Mouse (Mus musculus): ENCODE data around the gene F2rl3.
A peak's percentile ranks its signal among the peaks of the same experiment; 100 is the strongest.

Gene F2rl3

DNA sequence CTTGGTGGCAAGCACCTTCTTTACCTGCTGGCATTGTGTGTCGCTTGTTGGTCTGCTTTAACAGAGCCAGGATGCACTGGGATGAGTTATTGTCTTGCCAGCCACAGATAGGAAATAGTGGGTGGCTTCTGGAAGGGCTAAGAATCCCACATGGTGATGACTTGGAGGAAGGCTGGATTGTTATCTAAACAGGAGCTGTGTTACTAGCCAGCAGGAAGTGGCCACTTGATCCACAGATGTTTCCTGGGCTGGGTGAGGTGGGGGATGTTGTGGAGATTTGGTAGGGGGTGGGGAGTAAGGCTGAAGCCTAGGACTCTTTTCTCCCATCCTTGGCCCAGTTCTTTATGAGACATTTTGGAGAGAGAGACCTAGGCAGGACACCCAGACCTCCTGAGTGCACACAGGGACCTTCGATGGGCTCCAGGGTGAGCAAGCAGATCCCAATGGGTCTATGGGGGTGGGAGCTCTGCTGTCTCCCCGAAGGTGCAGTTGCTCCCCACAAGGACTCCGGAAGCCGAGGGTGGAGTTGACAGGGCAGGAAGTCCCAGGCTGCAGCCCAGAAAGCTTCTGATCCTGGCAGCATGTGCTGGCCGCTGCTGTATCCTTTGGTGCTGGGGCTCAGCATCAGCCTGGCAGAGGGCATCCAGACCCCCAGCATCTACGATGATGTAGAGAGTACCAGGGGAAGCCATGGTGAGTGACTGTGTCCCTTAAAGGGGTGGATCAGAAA is at the start of gene F2rl3:
TSS of gene F2rl3 (plus strand) at position 559 of the 730 bp plus-strand sequence.
- DNase-seq = no peak

DNA sequence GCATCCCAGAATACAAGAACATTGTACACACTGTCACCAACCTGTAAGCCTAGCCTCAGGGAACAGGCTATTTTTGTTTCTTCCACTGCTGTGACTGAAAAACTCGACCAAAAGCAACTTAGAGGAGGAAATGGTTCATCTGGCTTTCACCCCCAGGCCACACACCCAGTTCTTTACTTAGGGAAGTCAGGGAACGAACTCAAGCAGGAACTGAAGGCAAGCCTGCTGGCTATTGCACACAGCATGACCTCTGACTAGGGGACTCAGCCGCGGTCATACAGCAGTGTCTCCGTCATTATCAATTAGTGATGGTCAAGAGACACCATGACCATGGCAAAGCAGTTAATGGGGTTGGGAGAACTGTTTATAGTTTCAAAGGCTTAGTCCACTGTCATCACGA is 49.1 kb upstream of the F2rl3 start:
- no peak for DNase-seq

DNA sequence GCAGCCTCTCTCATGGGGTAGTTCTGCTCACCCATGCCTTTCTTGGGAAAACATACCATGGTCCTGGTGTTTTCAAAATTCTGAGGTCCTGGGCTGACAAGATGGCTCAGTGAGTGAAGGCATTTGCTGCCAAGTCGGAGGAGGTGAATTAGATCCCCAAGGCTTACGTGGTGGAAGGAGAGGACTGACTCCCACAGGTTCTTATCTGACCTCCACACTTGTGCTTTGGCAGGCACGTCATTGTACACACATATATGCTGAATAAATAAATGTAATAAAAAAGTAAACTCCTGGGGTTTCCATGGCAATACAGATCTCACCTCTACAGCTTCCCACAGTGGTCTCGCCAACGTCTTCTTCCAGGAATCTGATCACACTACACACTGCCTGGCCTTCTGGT is 45.1 kb upstream of the F2rl3 start:
- DNase-seq = no peak

DNA sequence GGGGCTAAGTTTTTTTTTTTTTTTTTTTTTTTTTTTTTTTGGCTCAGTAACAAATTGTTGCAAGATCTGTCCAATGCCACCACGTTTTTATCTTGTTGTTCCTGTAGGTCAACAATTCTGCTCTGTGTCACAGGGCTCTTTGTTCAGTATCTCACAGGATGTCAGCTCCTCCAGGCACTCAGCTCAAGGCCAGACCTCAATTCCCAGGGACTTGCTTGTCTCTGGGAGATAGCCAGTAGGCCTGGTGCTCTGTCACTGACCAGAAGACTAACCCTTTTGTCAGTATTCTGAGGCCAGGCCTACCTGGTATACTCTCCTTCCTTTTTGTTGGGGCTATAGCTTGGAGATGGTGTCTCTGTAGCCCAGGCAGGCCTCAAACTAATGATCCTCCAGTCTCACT is 41.1 kb upstream of the F2rl3 start:
- no peak for DNase-seq

DNA sequence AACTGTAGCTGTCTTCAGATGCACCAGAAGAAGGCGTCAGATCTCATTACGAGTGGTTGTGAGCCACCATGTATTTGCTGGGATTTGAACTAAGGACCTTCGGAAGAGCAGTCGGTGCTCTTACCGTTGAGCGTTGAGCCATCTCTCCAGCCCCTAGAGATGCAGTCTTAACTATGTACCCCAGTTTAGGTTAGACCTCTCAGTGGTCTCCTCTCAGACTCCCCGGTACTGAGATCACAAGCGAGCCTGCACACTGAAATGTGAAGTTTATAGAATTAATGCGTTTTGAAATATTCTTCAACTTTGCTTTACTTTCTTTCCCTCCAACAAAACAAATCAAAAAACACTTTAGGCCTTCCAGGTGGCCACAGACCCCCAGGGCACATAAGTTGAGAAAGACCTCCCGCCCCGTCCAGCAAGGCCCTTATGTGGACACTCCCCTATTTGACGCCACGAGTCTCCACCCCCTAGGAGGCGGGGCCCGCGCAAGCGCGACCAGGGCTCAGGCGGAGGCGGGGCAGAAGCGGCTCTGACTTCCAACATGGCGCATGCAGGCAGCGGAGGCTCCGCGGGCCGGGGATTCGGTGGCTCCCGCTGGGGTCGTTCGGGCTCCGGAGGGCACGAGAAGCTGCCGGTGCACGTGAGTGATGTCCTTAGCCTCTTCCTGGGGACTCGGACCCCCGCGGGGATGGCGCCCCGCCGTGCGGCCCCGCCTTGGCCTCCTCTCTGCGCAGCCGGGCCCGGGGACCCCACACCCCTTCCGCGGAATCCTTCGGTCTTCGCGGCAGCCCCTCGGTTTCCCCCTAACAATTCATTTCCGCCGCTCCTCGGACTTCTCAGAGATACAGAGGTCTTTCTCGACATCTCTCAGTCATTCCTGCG is 38.7 kb upstream of the F2rl3 start, which contains the start of gene Sin3b:
TSS of gene Sin3b (plus strand) at position 517 of the 882 bp plus-strand sequence.
- DNase-seq = peak; percentile 92 to 98

DNA sequence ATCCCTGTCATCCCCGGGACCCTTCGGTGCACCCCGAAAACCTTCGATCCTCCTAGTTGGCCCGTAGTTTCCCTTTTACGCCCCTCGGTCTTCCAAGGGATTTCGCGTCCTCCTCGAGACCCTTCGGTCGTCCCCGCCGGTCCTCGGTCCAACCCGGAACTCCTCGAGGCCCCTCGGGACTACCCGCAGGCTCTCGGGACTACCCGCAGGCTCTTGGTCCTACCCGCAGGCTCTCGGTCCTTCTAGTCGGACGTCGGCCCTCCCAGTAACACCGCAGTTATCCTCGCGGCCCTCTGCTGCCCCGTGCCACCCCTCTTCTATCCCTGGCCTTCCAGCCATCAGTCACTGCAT is 38.1 kb upstream of the F2rl3 start:
- DNase-seq = peak in 1 of 2 experiments; percentile 13

DNA sequence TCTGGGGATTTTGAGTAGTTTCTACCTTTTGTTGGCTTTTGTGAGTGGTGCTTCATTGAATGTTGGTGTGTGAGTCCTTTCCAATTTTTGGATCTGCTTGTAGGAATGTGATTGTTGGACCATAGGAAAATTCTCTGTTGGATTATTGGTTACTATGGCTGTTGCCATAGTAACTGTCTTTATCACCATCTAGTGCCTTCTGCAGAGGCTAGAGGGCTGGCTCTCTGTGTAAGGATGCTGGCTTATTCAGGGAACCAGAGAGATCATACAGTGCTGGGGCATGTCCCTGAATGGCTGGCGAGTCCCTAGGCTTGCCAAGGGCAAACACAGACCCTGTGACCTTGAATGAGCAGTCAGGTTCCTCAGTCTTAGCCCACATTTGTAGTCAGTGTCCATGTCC is 33.0 kb upstream of the F2rl3 start:
- no peak for DNase-seq

DNA sequence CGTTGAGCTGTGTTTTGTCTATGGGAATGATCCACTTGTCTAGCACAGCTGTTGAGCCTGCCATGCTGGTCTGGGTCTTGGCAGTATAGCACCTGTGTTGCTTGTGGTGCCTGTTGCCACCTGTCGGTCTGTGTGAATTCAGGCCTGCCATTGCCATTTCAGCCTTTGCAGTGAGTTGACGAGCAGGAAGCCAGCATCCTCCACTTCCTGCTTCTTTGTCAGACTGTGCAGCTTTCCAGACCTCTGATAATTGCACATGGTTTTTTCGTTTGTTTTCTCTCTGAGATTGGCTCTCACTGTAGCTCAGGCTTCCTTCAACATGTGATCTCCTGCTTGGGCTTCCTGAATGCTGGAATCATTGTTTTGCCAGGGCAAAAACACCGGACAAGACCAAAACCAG is 26.7 kb upstream of the F2rl3 start:
- no peak for DNase-seq

DNA sequence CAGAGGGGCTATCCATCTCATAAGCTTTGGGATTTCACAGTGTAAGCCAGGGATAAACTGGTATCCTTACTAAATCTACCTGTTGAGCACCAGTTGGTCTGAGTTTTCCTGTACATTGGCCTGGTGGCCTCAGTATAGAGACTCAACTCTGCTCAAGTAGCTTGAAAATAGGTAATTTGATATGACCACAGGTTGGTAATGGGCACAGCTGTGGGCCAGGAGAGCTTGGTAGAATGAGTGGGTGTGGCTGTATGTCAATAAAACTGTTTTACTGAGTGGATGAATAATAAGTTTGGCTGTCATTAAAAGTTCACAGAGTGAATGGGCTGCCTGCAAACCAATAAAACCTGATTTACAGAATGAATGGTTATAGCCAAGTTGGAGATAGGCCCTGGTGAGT is 24.8 kb upstream of the F2rl3 start:
- no peak for DNase-seq

DNA sequence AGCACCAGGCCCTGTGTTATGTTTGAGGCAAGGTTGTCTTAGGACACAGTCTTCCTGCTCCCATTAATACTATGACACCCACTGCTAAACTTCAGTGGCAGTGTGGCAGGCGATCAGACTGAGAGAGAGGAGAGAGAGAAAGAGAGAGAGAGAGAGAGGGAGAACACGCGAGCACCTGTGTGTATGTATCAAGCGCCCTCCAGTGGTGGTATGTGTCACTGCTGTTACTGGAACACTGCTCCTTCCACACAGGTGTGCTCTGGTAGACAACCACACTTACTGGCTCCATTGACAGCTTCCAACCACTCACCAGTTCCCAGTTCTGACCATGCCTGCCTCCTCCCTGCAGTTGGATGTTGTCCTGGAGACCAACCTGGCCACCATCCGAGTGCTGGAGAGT is 15.6 kb upstream of the F2rl3 start:
- DNase-seq = peak in 1 of 2 experiments; percentile 35

DNA sequence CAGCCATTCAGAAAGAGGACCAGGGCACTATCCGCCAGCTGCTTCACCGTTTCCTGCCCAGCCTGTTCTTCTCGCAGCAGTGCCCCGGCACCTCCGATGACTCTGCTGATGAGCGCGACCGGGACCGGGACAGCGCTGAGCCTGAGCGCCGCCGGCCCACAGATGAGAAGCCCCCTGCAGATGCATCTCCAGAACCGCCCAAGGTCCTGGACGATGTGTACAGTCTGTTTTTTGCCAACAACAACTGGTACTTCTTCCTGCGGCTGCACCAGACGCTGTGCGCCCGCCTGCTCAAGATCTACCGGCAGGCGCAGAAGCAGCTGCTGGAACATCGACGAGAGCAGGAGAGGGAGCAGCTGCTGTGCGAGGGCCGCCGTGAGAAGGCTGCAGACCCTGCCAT is 11.8 kb upstream of the F2rl3 start:
- DNase-seq = no peak

DNA sequence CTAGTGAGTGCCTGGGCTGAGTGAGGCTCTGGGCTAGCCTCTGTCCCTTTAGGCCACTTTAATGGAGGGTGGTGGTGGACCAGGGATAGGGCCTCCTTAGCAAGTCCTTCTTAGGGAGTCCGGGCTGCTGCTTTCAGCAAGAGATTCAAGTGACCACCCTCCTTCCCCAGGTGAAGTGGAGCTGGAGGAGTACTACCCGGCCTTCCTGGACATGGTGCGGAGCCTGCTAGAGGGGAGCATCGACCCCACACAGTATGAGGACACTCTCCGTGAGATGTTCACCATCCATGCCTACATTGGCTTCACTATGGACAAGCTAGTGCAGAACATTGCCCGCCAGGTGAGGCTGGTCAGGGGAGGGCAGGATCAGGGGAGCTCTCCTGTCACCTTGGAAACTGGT is 11.4 kb upstream of the F2rl3 start:
- no peak for DNase-seq

DNA sequence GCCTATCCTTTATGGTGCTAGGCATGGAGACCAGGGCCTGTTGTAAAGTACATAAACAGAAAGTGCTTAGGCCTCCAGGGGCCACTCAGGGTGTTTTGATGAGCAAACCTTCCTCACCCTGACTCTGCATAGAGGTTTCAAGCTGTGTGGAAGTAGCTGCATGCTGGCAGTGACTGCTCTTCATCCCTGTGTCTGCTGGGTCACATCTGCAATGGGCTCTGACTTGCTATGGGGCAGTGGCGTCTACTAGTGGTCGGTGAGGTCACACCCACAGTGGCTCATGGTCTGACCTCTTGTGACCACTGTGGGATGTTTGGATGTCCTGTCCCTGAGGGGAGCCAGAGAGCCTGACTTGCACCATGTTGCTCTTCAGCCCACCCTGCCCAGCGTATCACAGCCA is 10.6 kb upstream of the F2rl3 start:
- DNase-seq = no peak

DNA sequence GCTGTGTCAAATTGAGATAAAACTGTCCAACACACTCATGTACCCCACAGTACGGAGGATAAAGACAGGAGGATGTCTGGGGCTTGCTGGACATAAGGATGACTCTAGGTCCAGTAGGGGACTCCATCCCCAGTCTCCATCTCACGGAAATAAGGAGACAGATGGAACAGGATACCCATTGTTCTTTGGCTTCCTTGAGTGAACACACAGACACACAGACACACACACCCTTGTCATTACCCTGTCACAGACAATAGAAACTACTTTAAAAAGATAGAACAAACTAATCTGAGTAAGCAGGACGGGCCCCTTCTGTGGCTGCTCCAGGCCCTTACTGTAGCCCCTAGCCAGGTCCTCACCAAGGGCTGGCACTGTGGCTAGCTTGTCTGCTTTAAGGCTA is 9.4 kb upstream of the F2rl3 start:
- no peak for DNase-seq

DNA sequence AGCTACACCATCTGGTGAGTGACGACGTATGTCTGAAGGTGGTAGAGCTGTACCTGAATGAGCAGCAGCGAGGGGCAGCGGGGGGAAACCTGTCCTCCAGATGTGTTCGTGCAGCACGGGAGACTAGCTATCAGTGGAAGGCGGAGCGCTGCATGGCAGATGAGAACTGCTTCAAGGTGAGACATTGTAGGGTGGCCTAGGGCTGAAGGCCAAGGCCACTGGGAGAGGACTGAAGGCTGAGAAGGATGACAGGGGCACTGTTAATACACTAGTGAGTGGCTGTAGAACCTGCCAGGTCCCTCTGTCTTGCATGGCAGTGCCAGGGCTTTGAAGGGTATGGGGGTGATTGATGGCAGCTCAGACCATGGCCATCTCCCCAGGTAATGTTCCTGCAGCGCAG is 8.5 kb upstream of the F2rl3 start:
- DNase-seq = peak in 1 of 2 experiments; percentile 0

DNA sequence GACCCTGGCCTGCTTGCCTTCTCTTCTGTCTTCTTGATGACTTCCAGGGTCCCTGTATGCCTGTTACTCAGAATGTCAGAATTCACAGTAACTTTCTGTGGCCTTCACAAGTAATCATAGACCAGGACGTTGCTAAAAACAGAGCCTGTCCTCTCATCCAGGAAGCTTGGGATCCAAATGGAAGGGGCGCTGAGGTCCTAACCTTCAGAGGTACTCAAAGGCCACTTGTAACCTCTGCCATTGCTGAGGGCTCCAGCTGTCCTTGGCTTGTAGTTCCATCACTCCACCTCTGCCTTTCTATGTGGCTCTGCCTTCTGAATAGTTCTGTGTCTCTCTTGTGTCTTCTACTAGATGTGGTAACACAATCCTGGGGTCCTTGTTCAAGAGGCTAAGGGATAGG is 7.9 kb upstream of the F2rl3 start:
- DNase-seq = peak in 1 of 2 experiments; percentile 0

DNA sequence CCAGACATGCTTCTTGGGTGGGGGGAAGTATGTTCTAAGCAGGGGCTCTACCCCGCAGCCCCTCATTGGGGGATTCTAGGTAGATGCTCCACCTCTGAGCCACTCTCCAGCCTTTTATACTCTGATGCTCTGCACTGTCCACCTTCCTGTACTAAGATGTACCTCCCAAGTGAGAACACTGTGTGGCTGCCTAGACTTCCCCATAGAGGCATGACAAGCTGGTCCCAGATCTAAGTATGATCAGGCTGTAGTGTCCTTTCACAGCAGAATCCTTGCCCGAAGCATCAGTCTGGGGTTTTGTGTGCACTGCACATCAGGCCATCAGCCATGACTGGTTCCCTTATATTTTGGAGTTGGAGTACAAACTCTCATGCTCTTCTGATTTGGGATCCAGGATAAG is 5.6 kb upstream of the F2rl3 start:
- no peak for DNase-seq

DNA sequence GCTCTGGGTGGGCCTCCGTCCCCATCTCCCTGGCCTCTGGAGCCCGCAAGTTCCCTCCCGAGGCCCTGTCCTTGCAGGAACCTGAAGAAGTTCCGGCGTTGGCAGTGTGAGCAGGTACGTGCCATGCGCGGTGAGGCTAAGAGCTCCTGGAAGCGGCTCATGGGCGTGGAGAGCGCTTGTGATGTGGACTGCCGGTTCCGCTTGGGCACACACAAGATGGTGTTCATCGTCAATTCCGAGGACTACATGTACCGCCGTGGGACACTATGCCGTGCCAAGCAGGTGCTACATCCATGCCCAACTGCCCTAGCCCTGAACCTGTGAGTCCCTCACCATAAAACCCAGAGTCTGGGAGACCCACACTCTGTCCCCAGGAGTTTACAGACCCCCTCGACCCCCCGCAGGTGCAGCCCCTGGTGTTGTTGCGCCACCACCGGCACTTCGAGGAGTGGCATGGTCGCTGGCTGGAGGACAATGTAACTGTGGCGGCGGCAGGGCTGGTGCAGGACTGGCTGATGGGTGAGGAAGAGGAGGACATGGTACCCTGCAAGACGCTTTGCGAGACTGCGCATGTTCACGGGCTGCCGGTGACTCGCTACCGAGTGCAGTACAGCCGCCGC is 4.8 kb upstream of the F2rl3 start:
- no peak for DNase-seq

DNA sequence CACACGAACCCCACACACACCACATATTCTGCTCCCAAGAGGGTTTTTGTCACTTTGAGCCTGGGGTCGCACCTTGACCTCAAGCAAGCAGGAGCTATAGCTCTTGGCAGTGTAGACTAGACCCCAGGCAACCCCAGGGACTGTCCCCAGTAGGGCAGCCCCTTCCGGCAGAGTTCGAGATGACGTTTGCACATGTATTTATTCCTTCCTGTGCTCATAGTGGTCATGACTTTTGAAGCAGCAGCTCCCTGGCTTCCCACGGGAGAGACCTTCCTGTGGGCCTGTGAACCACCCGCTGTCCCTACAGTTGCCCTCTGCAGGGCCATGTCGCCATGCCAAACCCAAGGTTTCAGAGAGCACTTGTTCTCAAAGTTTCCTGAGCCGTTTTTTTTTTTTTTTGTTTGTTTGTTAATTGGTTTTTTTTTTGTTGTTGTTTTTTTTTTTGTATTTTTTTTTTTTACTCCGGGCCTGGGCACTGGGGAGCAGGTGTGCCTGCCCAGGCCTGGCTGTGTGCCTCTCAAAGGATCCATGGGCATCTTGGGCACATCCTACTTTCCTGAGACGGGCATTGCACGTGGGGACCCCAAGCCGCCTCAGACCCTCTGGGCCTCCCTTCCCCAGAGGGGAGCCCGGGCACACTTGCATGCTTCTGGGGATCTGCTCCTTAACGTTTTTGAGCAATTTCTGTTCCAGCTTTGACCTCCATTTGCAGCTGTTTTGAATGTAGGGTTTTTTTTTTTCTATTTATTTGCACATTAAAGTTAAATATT is 4.1 kb upstream of the F2rl3 start:
- DNase-seq = no peak

DNA sequence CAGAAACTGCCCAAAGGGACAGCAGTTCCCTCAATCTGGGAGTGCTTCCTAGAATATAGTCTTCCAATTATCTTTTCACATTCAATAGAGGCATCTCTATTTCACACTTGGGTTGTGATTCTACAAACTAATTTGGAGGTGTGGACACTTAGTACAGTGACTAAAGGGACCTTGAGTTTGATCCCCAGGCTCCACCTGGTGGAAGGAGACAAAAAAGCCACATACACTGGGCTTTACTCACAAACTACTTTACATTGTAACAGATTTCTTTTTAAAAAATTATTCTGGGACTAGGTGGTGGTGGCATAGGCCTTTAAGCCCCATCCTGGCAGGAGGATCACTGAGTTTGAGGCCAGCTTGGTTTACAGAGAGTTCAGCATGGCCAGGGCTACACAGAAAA is 3.4 kb upstream of the F2rl3 start:
- DNase-seq = no peak

DNA sequence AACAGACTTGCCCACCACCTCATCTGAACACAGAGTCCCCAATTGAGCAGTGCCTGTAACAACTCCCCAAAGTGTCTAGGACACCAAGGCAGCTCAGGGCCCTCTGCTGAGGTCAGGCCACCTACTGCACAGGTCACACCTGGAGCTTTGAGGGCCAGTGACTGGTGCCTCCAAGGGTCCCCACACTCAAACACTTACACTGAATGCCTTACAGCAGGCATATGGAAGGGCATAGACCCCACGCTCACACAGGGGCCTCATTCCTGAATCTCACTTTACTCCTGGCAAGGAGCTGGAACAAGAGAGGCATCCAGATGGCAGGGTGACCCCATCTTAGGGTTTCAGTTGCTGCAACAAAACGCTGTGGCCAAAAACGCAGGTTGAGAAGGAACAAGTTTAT is 1.5 kb upstream of the F2rl3 start:
- DNase-seq = no peak

DNA sequence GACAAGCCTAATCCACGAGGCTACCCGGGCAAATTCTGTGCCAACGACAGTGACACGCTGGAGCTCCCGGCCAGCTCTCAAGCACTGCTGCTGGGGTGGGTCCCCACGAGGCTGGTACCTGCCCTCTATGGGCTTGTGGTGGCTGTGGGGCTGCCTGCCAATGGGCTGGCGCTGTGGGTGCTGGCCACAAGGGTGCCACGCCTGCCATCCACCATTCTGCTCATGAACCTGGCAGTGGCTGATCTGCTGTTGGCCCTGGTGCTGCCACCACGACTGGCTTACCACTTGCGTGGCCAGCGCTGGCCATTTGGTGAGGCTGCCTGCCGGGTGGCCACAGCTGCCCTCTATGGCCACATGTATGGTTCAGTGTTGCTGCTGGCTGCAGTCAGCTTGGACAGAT is 626 bp downstream of the F2rl3 start:
- no peak for DNase-seq

DNA sequence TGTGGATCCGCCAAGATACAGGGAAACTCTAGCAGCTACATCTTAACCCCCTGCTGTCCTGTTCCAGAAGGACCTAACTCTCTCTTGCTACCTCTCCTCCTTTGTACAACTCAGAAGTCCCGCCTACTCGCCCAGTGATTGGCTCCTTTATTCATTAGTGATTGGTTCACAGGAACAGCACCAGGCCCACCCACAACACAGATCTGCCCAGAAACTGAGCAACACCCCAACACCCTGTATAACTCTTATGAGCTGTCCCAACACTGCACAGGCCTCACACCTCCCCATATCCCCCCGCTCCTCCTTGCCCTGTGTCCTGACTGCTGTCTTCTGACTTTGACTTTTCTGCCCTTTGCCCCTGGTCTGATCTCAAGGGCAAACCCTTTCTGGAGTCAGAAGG is 4.0 kb downstream of the F2rl3 start:
- DNase-seq = no peak

All from spleen, adult 18-20 months (tissue).